Mouse (Mus musculus) R1 (cell line): Measurements from ENCODE around the gene Gsk3a.
A peak's percentile ranks its signal among the peaks of the same experiment; 100 is the strongest.

Experiments used
- DNase-seq: peaks from one replicate; pipeline ENCODE4 v3.0.0-alpha.2; 2018; ENCODE audit warnings: low read depth, low spot score

Gene Gsk3a

GRCm38 (mm10) chr7:25237249-25238014 is at the start of gene Gsk3a:
Gene Gsk3a (minus strand): TSS chr7:25237851.
- peak; percentile 98 for DNase-seq

DNA sequence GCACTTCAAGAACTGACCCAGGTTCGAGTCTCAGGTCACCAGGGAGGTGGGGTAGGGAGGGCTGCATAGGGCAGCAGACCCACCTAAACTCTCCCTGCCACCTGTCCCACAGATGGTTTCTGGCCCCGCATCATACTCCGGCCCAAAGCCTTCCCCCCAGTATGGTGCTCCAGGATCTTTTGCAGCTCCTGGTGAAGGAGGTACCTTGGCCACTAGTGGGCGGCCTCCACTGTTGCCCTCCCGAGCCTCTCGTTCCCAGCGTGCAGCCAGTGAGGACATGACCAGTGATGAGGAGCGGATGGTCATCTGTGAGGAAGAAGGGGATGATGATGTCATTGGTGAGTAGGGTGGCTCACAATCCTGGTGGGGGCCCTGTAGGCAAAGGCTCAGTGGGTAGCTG is 49.3 kb upstream of the Gsk3a start:
- DNase-seq: no peak

- DNase-seq: no peak
These were observed 48.0 kb upstream of the Gsk3a start for GRCm38 (mm10) chr7:25285511-25286238.

DNA sequence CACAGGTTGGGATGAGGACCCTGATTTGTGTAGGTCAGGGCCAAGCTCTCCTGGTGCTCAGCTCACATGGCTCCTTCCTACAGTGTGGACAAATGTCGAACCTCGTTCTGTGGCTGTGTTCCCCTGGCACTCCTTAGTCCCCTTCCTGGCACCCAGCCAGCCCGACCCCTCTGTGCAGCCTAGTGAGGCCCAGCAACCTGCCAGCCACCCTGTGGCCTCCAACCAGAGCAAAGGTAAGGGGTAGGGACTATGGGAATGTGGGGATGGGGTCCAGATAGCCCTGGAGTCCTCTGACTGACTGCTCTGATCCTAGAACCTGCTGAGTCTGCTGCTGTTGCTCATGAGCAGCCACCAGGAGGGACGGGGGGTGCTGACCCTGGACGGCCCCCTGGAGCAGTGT is 47.1 kb upstream of the Gsk3a start:
- no peak for DNase-seq

DNA sequence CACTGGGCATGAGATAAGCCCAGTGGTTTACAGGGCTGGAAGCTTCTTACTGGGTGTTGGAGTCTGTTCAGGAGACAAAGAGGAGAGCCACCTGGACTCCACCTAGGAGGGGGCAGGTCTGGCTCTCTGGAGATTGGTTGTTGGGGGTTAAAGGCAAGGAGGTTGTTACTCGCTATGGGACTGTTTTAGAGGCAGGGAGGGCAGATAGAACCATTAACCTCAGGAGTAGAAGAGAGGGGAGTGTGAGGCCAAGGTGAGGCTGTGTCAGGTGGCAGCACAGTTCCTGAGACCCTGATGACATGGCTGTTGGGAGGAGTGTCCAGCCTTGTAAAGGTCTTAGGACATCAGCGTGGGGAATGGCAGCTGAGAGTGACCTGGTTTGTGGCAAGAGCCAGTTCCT is 46.5 kb upstream of the Gsk3a start:
- no peak for DNase-seq

- DNase-seq: no peak
These were observed 46.0 kb upstream of the Gsk3a start for GRCm38 (mm10) chr7:25283637-25284036.

GRCm38 (mm10) chr7:25282731-25283211 is 45.1 kb upstream of the Gsk3a start:
- DNase-seq: peak; percentile 85

- peak; percentile 96 for DNase-seq
These were observed 44.3 kb upstream of the Gsk3a start for GRCm38 (mm10) chr7:25281734-25282601.

DNA sequence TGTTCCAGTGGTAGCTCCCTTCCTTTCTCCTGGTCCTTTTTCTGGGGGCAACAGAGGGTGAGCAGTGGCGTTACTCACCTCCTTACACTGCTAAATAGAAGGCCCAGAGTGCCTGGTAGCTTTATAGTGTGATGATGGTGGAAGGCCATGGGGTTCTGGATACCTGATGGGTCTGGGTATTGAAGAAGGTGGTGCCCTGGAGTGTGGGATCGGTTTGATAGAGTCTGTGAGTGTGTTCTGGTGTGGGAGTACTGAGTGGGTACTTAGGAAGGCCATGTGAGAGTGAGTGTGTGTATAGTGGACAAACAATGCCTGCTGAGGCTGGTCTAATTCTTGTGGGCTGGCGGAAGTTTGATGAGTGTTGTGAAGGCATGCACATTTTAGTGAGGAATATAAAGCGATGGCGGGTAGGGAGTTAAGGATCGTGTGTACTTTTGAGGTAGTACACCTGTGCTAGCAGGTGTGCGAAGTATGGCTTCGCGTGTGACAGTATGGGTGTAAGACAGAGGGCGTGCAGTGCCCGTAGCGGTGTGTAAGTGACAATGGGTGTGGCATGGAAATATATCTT is 43.6 kb upstream of the Gsk3a start:
- no peak for DNase-seq

GRCm38 (mm10) chr7:25279861-25280791 is 42.5 kb upstream of the Gsk3a start:
- no peak for DNase-seq

GRCm38 (mm10) chr7:25279076-25279860 is 41.6 kb upstream of the Gsk3a start:
- DNase-seq: peak; percentile 89

DNA sequence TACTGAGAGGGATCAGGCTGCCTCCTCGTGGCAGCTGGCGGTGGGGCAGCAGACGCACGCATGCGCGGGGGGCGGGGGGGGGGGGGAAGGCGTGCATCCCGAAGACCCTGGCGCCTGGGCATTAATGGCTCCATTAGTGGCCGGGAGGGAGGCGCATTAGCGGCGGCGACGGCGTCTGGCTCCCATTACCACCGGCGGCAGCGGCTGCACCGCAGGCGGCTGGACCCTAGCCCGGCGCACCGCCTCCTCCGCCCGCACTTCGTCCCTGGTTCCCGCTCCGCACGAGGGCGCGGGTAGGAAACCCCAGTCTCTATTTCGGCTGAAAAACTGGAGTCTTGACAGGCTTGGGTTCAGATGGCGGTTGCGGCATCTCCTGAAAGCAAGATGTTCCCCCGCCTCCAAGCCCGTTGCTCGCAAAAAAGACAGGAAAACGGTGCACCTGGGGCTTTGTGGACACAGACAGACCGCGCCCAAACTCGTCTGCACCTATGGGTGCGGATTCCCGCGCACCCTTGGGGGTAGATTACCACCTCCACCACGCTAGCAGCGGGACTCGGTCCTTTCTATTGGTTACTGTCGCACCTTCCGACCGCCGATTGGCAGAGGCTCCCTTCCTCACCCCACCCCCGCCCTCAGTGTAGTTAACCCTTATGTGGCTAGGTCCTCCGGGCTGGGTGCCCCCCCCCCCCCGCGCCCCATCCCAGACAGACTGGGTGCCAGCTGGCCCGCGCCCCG is 40.9 kb upstream of the Gsk3a start:
- DNase-seq: peak; percentile 84

DNA sequence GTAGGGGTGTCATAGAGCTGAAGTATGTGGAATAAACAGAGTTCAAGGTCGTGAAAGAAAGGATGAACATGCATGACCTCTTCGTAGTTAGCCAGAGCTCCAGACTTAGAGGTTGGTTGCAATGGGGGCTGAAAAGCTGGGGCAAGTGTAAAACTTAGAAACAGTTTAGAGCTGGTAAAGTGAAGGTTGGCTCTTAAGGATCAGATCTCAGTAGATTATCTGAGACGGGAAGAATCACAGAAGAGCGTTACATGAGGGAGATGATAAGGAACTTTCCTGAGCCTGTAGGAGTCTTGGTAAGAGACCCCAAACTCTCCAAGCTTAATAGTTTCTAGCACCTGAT is 40.3 kb upstream of the Gsk3a start:
- no peak for DNase-seq

GRCm38 (mm10) chr7:25277405-25277804 is 39.8 kb upstream of the Gsk3a start:
- no peak for DNase-seq

- peak; percentile 66 for DNase-seq
These were observed 38.1 kb upstream of the Gsk3a start for GRCm38 (mm10) chr7:25275555-25276298.

GRCm38 (mm10) chr7:25274996-25275395 is 37.3 kb upstream of the Gsk3a start:
- no peak for DNase-seq

GRCm38 (mm10) chr7:25274571-25274970 is 36.9 kb upstream of the Gsk3a start:
- DNase-seq: no peak
